Comparison of ENCODE assay signal across 8 mouse cellular contexts in genomic region chr11:75173095-75173798, GRCm38 (mm10). TPM values are rescaled to one million over a fixed set of nuclear protein-coding genes. Genes with fewer than 3 reads are reported as not detected.
DNase-seq lines count a peak whose midpoint lies in the region; ATAC-seq and TF ChIP-seq lines count a peak whose summit lies in the region.

No protein-coding gene starts in this region.

- H3K9ac ChIP-seq in embryonic facial prominence, embryonic 12.5 days: peak overlapping the region; percentile 19; the same call in 1 of the 2 replicates
- peak overlapping the region; percentile 52 for H3K9ac ChIP-seq in heart, embryonic 11.5 days (ENCODE audit: low read depth, low read length)
- H3K9ac ChIP-seq in kidney, embryonic 16.5 days (replicated peaks; ENCODE audit: low read length): peak overlapping the region; percentile 45; the same call in 1 of the 2 replicates
- H3K9ac ChIP-seq in liver, adult 2 months (ENCODE audit: low read depth, low read length): peak overlapping the region; percentile 29

- peaks cover 50% of the 10 kb centered on the region for H3K4me1 ChIP-seq in embryonic facial prominence, embryonic 12.5 days
- H3K4me1 ChIP-seq in heart, embryonic 11.5 days (ENCODE audit: control insufficient read depth, insufficient read depth, low read length): peaks cover 46% of the 10 kb centered on the region
- peaks cover 53% of the 10 kb centered on the region for H3K4me1 ChIP-seq in kidney, embryonic 16.5 days (ENCODE audit: insufficient read depth, low read length)
- H3K4me1 ChIP-seq in liver, adult 2 months (ENCODE audit: control insufficient read depth, insufficient read depth, low read length): 0 out of 2 replicates have a peak, but pooled peaks cover 3% of the 10 kb centered on the region

- H3K4me2 ChIP-seq in embryonic facial prominence, embryonic 12.5 days (replicated peaks): peak overlapping the region; percentile 86
- H3K4me2 ChIP-seq in heart, embryonic 11.5 days: peak overlapping the region; percentile 93
- H3K4me2 ChIP-seq in kidney, embryonic 16.5 days (replicated peaks; ENCODE audit: low read depth, low read length): peak overlapping the region; percentile 91
- H3K4me2 ChIP-seq in myocyte (ENCODE audit: low read depth): peak overlapping the region; percentile 72

- no peak for TF ChIP-seq CTCF in liver, adult 2 months (IDR thresholded peaks at IDR 0.05; ENCODE audit: low read depth, low read length)

- no peak for TF ChIP-seq POLR2A in liver, adult 2 months (IDR thresholded peaks at IDR 0.05; ENCODE audit: extremely low read depth, insufficient read depth, low read length)
- peak; percentile 11 for TF ChIP-seq POLR2A in myocyte (IDR thresholded peaks at IDR 0.05; ENCODE audit: insufficient read length, low read depth)

- peak overlapping the region; percentile 61 for H3K4me3 ChIP-seq in embryonic facial prominence, embryonic 12.5 days
- H3K4me3 ChIP-seq in heart, embryonic 11.5 days (ENCODE audit: low read depth, low read length): peak overlapping the region; percentile 67
- peak overlapping the region; percentile 68 for H3K4me3 ChIP-seq in kidney, embryonic 16.5 days (ENCODE audit: low read length)
- peak overlapping the region; percentile 58 for H3K4me3 ChIP-seq in liver, adult 2 months (ENCODE audit: insufficient read depth, low read depth, low read length)
- H3K4me3 ChIP-seq in myocyte: peak overlapping the region; percentile 31

- peak; percentile 18; the same call in 1 of the 2 replicates for ATAC-seq in embryonic facial prominence, embryonic 12.5 days (ENCODE audit: insufficient number of reproducible peaks, insufficient read depth, low FRiP score, low TSS enrichment)
- ATAC-seq in heart, embryonic 11.5 days (replicated peaks; ENCODE audit: insufficient number of reproducible peaks, low FRiP score, low TSS enrichment): peak; percentile 50
- peak; percentile 72 for ATAC-seq in kidney, embryonic 16.5 days (ENCODE audit: low FRiP score, low TSS enrichment)

- no peaks in the 10 kb centered on the region for H3K9me3 ChIP-seq in embryonic facial prominence, embryonic 12.5 days
- H3K9me3 ChIP-seq in heart, embryonic 11.5 days (replicated peaks; ENCODE audit: control insufficient read depth, low read length): no peaks in the 10 kb centered on the region
- no peaks in the 10 kb centered on the region for H3K9me3 ChIP-seq in kidney, embryonic 16.5 days (ENCODE audit: low read length)

- H3K27me3 ChIP-seq in embryonic facial prominence, embryonic 12.5 days: peaks cover 51% of the 10 kb centered on the region
- peaks cover 56% of the 10 kb centered on the region for H3K27me3 ChIP-seq in heart, embryonic 11.5 days (ENCODE audit: control insufficient read depth, insufficient read depth, low read length)
- peaks cover 46% of the 10 kb centered on the region for H3K27me3 ChIP-seq in kidney, embryonic 16.5 days (ENCODE audit: insufficient read depth, low read length)
- H3K27me3 ChIP-seq in liver, adult 2 months (ENCODE audit: control insufficient read depth, insufficient read depth, low read length): peaks cover 9% of the 10 kb centered on the region; the same call in 1 of the 2 replicates
- H3K27me3 ChIP-seq in myocyte (ENCODE audit: control insufficient read depth, insufficient read depth, insufficient read length): no peaks in the 10 kb centered on the region
- no peaks in the 10 kb centered on the region for H3K27me3 ChIP-seq in splenic B cell, adult 2 months (ENCODE audit: control insufficient read depth, insufficient read depth, low read length, poor library complexity, severe bottlenecking)

- 0 out of 2 replicates have a peak, but pooled peaks cover 8% of the 10 kb centered on the region for H3K36me3 ChIP-seq in embryonic facial prominence, embryonic 12.5 days
- H3K36me3 ChIP-seq in heart, embryonic 11.5 days (ENCODE audit: control insufficient read depth, insufficient read depth, low read length): no peaks in the 10 kb centered on the region; the same call in 1 of the 2 replicates
- H3K36me3 ChIP-seq in kidney, embryonic 16.5 days (ENCODE audit: insufficient read depth, low read length): peaks cover 6% of the 10 kb centered on the region; the same call in 1 of the 2 replicates
- no peaks in the 10 kb centered on the region for H3K36me3 ChIP-seq in liver, adult 2 months (ENCODE audit: control insufficient read depth, insufficient read depth, low read length)
- no peaks in the 10 kb centered on the region for H3K36me3 ChIP-seq in myocyte (ENCODE audit: control insufficient read depth, insufficient read depth)
- no peaks in the 10 kb centered on the region for H3K36me3 ChIP-seq in splenic B cell, adult 2 months (ENCODE audit: control insufficient read depth, insufficient read depth, low read length, poor library complexity, severe bottlenecking)

- no peaks in the 10 kb centered on the region for H3K79me2 ChIP-seq in liver, adult 2 months (ENCODE audit: control insufficient read depth, insufficient read depth, low read length)
- peaks cover 11% of the 10 kb centered on the region for H3K79me2 ChIP-seq in myocyte (ENCODE audit: control insufficient read depth, insufficient read depth)

- no peak overlapping the region for H3K27ac ChIP-seq in embryonic facial prominence, embryonic 12.5 days
- H3K27ac ChIP-seq in heart, embryonic 11.5 days (ENCODE audit: low read depth, low read length): no peak overlapping the region
- no peak overlapping the region for H3K27ac ChIP-seq in kidney, embryonic 16.5 days (ENCODE audit: low read length)
- H3K27ac ChIP-seq in liver, adult 2 months (replicated peaks; ENCODE audit: insufficient read depth, low read depth, low read length): no peak overlapping the region

- H3ac ChIP-seq in myocyte (ENCODE audit: control insufficient read depth, insufficient read length): no peak overlapping the region

- DNase-seq in 3T3-L1 (ENCODE audit: low read depth, low spot score): peak; percentile 47
- DNase-seq in adrenal gland, postnatal 10 days: peak; percentile 93
- DNase-seq in liver, adult 2 months (ENCODE audit: extremely low read depth, low read depth, low spot score): peak; percentile 42
- peak; percentile 96 for DNase-seq in splenic B cell, adult 2 months (ENCODE audit: low read depth, low spot score)

- WGBS in embryonic facial prominence, embryonic 12.5 days: 1% methylated on average over 69 of the region's 71 CpGs
- under 1% methylated on average over 71 of the region's 71 CpGs for WGBS in heart, embryonic 11.5 days (ENCODE audit: insufficient replicate concordance)
- under 1% methylated on average over 71 of the region's 71 CpGs for WGBS in kidney, embryonic 16.5 days
- whole genome bisulfite sequencing in liver, adult 2 months: under 1% methylated on average over 71 of the region's 71 CpGs

TF ChIP-seq in myocyte, 11 proteins besides CTCF, POLR2A, EP300 and RAD21:
- TF ChIP-seq MYOD1 (IDR thresholded peaks at IDR 0.05; ENCODE audit: control insufficient read depth in 1 of 3, insufficient read length in 2 of 3, low read depth in 2 of 3) (peak in 1 of 3 experiments; percentile 35), TCF3 (IDR thresholded peaks at IDR 0.05; ENCODE audit: insufficient read length, low read depth) (no peak), REST (IDR thresholded peaks at IDR 0.05; ENCODE audit: insufficient read depth, insufficient read length) (peak; percentile 92), MYOG (IDR thresholded peaks at IDR 0.05; ENCODE audit: control insufficient read depth in 1 of 3, insufficient read depth in 1 of 3, insufficient read length in 2 of 3, low read depth in 2 of 3) (peak in 2 of 3 experiments; percentile 21 to 30), POLR2AphosphoS2 (IDR thresholded peaks at IDR 0.05; ENCODE audit: insufficient read length, low read depth) (no peak)
TF ChIP-seq in myocyte: peak in this region for 3.

RNA-seq across cellular contexts. Expression of gene Hic1, which starts 3.9 kb away (rescaled TPM):
- 10 to 100 TPM; 23.6 to 24.5 TPM for total RNA-seq in adrenal gland, postnatal 10 days (2021)
- 39.2 and 44.8 TPM in 2 replicates for polyA plus RNA-seq in embryonic facial prominence, embryonic 12.5 days (2016; fragmentation: Nextera tagmentation; extraction: Ambion mirVana)
- polyA plus RNA-seq in heart, embryonic 11.5 days (2014; fragmentation: Nextera tagmentation; extraction: Ambion mirVana): 2.5 and 3.0 TPM in 2 replicates
- polyA plus RNA-seq in kidney, embryonic 16.5 days (2015; fragmentation: Nextera tagmentation; extraction: Ambion mirVana): 16.1 and 16.2 TPM in 2 replicates
- 1.1 and 1.8 TPM in 2 replicates for total RNA-seq in liver, adult 2 months (2014; rRNA removed)
- 3.8 and 4.3 TPM in 2 replicates for polyA plus RNA-seq in liver, adult 2 months (2012; rRNA removed)
- 0.11 TPM for polyA plus RNA-seq in myocyte (2012; fragmentation: generic; extraction: Trizol)

RNA-seq across cellular contexts. Expression of gene Ovca2, which starts 5.4 kb away (rescaled TPM):
- total RNA-seq in adrenal gland, postnatal 10 days (2021): 10 to 100 TPM; 13.5 to 18.1 TPM
- 30.0 and 31.5 TPM in 2 replicates for polyA plus RNA-seq in embryonic facial prominence, embryonic 12.5 days (2016; fragmentation: Nextera tagmentation; extraction: Ambion mirVana)
- polyA plus RNA-seq in heart, embryonic 11.5 days (2014; fragmentation: Nextera tagmentation; extraction: Ambion mirVana): 23.4 and 24.6 TPM in 2 replicates
- polyA plus RNA-seq in kidney, embryonic 16.5 days (2015; fragmentation: Nextera tagmentation; extraction: Ambion mirVana): 26.1 and 26.9 TPM in 2 replicates
- total RNA-seq in liver, adult 2 months (2014; rRNA removed): 6.7 and 6.9 TPM in 2 replicates
- 5.7 and 8.0 TPM in 2 replicates for polyA plus RNA-seq in liver, adult 2 months (2012; rRNA removed)
- 12.2 TPM for polyA plus RNA-seq in myocyte (2012; fragmentation: generic; extraction: Trizol)

RNA-seq across cellular contexts. Expression of gene Dph1, which starts 17.8 kb away (rescaled TPM):
- 10 to 100 TPM; 23.1 to 24.2 TPM for total RNA-seq in adrenal gland, postnatal 10 days (2021)
- polyA plus RNA-seq in embryonic facial prominence, embryonic 12.5 days (2016; fragmentation: Nextera tagmentation; extraction: Ambion mirVana): 22.6 and 23.3 TPM in 2 replicates
- polyA plus RNA-seq in heart, embryonic 11.5 days (2014; fragmentation: Nextera tagmentation; extraction: Ambion mirVana): 16.5 and 21.0 TPM in 2 replicates
- polyA plus RNA-seq in kidney, embryonic 16.5 days (2015; fragmentation: Nextera tagmentation; extraction: Ambion mirVana): 28.2 and 28.4 TPM in 2 replicates
- total RNA-seq in liver, adult 2 months (2014; rRNA removed): 11.3 and 14.2 TPM in 2 replicates
- 49.1 and 53.5 TPM in 2 replicates for polyA plus RNA-seq in liver, adult 2 months (2012; rRNA removed)
- polyA plus RNA-seq in myocyte (2012; fragmentation: generic; extraction: Trizol): 15.8 TPM

RNA-seq across cellular contexts. Expression of gene Rtn4rl1, which starts 20.3 kb away (rescaled TPM):
- total RNA-seq in adrenal gland, postnatal 10 days (2021): 10 to 100 TPM; 25.2 to 27.8 TPM
- 5.1 and 5.7 TPM in 2 replicates for polyA plus RNA-seq in embryonic facial prominence, embryonic 12.5 days (2016; fragmentation: Nextera tagmentation; extraction: Ambion mirVana)
- 12.7 and 16.8 TPM in 2 replicates for polyA plus RNA-seq in heart, embryonic 11.5 days (2014; fragmentation: Nextera tagmentation; extraction: Ambion mirVana)
- polyA plus RNA-seq in kidney, embryonic 16.5 days (2015; fragmentation: Nextera tagmentation; extraction: Ambion mirVana): 3.8 and 5.0 TPM in 2 replicates
- total RNA-seq in liver, adult 2 months (2014; rRNA removed): 1.3 and 2.4 TPM in 2 replicates
- polyA plus RNA-seq in liver, adult 2 months (2012; rRNA removed): 9.5 and 10.0 TPM in 2 replicates
- 0.16 TPM for polyA plus RNA-seq in myocyte (2012; fragmentation: generic; extraction: Trizol)

Comparison
In these comparisons a context has a peak if more than half of its experiments do, and no peak if none do; other contexts are left out.
1. DNase-seq: peak in every context shown above with its lines; median percentile 96 in splenic B cell, adult 2 months; 93 in adrenal gland, postnatal 10 days; 47 in 3T3-L1; 42 in liver, adult 2 months.
2. ATAC-seq: peak in every context shown above with its lines; median percentile 72 in kidney, embryonic 16.5 days; 50 in heart, embryonic 11.5 days; 18 in embryonic facial prominence, embryonic 12.5 days.